Mouse (Mus musculus) myocyte (in vitro differentiated cells): Measurements from ENCODE around the gene Larp6. TPM values are rescaled to one million over a fixed set of nuclear protein-coding genes. Genes with fewer than 3 reads are reported as not detected.
A peak's percentile ranks its signal among the peaks of the same experiment; 100 is the strongest.

Experiments used
- H3K27me3 ChIP-seq: one replicate; pipeline ENCODE4 v1.6.1; 2011; ENCODE audit not compliant: control insufficient read depth, insufficient read depth, insufficient read length
- H3K36me3 ChIP-seq: one replicate; pipeline ENCODE4 v1.6.1; 2011; ENCODE audit not compliant: control insufficient read depth, insufficient read depth
- H3K4me2 ChIP-seq: one replicate; pipeline ENCODE4 v1.6.1; 2011; ENCODE audit warnings: low read depth, control low read depth
- H3K4me3 ChIP-seq: one replicate; pipeline ENCODE4 v1.5.1; 2011; ENCODE audit warnings: mild to moderate bottlenecking, control low read depth, moderate library complexity
- H3K79me2 ChIP-seq: one replicate; pipeline ENCODE4 v1.6.1; 2011; ENCODE audit not compliant: control insufficient read depth, insufficient read depth
- H3ac ChIP-seq: one replicate; pipeline ENCODE4 v1.6.1; 2011; ENCODE audit not compliant: control insufficient read depth, insufficient read length
- CEBPB ChIP-seq: IDR thresholded peaks from 2 replicates; pipeline ENCODE4 v1.6.1; 2011; ENCODE audit warnings: mild to moderate bottlenecking, moderate library complexity; ENCODE audit not compliant: poor library complexity, insufficient read depth, severe bottlenecking
- E2F4 ChIP-seq: IDR thresholded peaks from one replicate; pipeline ENCODE4 v1.6.1; 2011; ENCODE audit warnings: mild to moderate bottlenecking, control low read depth, moderate library complexity; ENCODE audit not compliant: insufficient read depth
- MAX ChIP-seq: IDR thresholded peaks from one replicate; pipeline ENCODE4 v1.6.1; 2011; ENCODE audit warnings: low read depth, mild to moderate bottlenecking, control low read depth
- MYOD1 ChIP-seq, 3 experiments: IDR thresholded peaks; one replicate each; pipeline ENCODE4 v1.6.1; 2011; ENCODE audit warnings: control low read depth in 2 of 3, low read depth in 2 of 3, mild to moderate bottlenecking in 2 of 3, moderate library complexity in 1 of 3; ENCODE audit not compliant: insufficient read length in 2 of 3, control insufficient read depth in 1 of 3
- MYOG ChIP-seq, 3 experiments: IDR thresholded peaks; one replicate each; pipeline ENCODE4 v1.6.1; 2011; ENCODE audit warnings: control low read depth in 2 of 3, low read depth in 2 of 3, mild to moderate bottlenecking in 2 of 3; ENCODE audit not compliant: insufficient read length in 2 of 3, control insufficient read depth in 1 of 3, insufficient read depth in 1 of 3
- POLR2A ChIP-seq: IDR thresholded peaks from one replicate; pipeline ENCODE4 v1.6.1; 2011; ENCODE audit warnings: low read depth, mild to moderate bottlenecking, control low read depth, moderate library complexity; ENCODE audit not compliant: insufficient read length
- POLR2AphosphoS2 ChIP-seq: IDR thresholded peaks from one replicate; pipeline ENCODE4 v1.6.1; 2011; ENCODE audit warnings: low read depth, control low read depth; ENCODE audit not compliant: insufficient read length
- REST ChIP-seq: IDR thresholded peaks from one replicate; pipeline ENCODE4 v1.6.1; 2011; ENCODE audit warnings: mild to moderate bottlenecking, control low read depth, moderate library complexity; ENCODE audit not compliant: insufficient read depth, insufficient read length
- SRF ChIP-seq: IDR thresholded peaks from one replicate; pipeline ENCODE4 v1.6.1; 2011; ENCODE audit warnings: low read depth; ENCODE audit not compliant: control insufficient read depth, insufficient read length
- TCF12 ChIP-seq: IDR thresholded peaks from one replicate; pipeline ENCODE4 v1.6.1; 2011; ENCODE audit warnings: mild to moderate bottlenecking, control low read depth; ENCODE audit not compliant: poor library complexity, insufficient read depth, severe bottlenecking
- USF1 ChIP-seq: IDR thresholded peaks from one replicate; pipeline ENCODE4 v1.6.1; 2011; ENCODE audit warnings: low read depth, mild to moderate bottlenecking, control low read depth, moderate library complexity
- polyA plus RNA-seq: library from polyadenylated mRNA; unstranded; fragments of >200 nt; fragmentation: generic; extraction: Trizol; gene quantifications from one replicate; pipeline ENCODE4 v1.2.1, GENCODE M21; 2012; ENCODE audit warnings: missing spikeins

Larp6 gene
- polyA plus RNA-seq, 1 experiment: 0.83 TPM

GRCm38 (mm10) chr9:60682753-60683152, 30.0 kb upstream of the Larp6 start:
- H3ac ChIP-seq: no peak overlapping the region
- no peak for TF ChIP-seq TCF12
- no peak for TF ChIP-seq MYOG (IDR thresholded peaks at IDR 0.05; ENCODE audit: control insufficient read depth in 1 of 3, insufficient read depth in 1 of 3, insufficient read length in 2 of 3, low read depth in 2 of 3)
- TF ChIP-seq E2F4: no peak
- no peak for TF ChIP-seq MAX
- TF ChIP-seq USF1: no peak
- TF ChIP-seq CEBPB: no peak
- no peak for TF ChIP-seq MYOD1 (IDR thresholded peaks at IDR 0.05; ENCODE audit: control insufficient read depth in 1 of 3, insufficient read length in 2 of 3, low read depth in 2 of 3)
- no peak for TF ChIP-seq POLR2A
- no peak for TF ChIP-seq POLR2AphosphoS2
- no peaks in the 10 kb centered on the region for H3K79me2 ChIP-seq
- no peak overlapping the region for H3K4me2 ChIP-seq
- H3K4me3 ChIP-seq: no peak overlapping the region
- H3K27me3 ChIP-seq: no peaks in the 10 kb centered on the region
- H3K36me3 ChIP-seq: peaks cover 12% of the 10 kb centered on the region

GRCm38 (mm10) chr9:60687415-60687814, 25.4 kb upstream of the Larp6 start:
- Histone ChIP-seq H3ac (no peak overlapping the region), H3K79me2 (no peaks in the 10 kb centered on the region), H3K4me3 (peak overlapping the region; percentile 61), H3K4me2 (peak overlapping the region; percentile 93), H3K27me3 (no peaks in the 10 kb centered on the region), H3K36me3 (peaks cover 12% of the 10 kb centered on the region)
- TF ChIP-seq CEBPB (no peak), SRF (no peak), E2F4 (no peak)

GRCm38 (mm10) chr9:60687891-60688324, 24.9 kb upstream of the Larp6 start, which contains the start of gene Lrrc49:
Gene Lrrc49, minus strand, starts transcription at chr9:60688158.
- Histone ChIP-seq H3ac (no peak within 1 kb of the TSS), H3K4me2 (peak within 1 kb of the TSS; percentile 93), H3K27me3 (no peaks in the 10 kb centered on the region), H3K4me3 (peak within 1 kb of the TSS; percentile 61), H3K36me3 (peaks cover 12% of the 10 kb centered on the region), H3K79me2 (no peaks in the 10 kb centered on the region)
- TF ChIP-seq E2F4 (peak; percentile 99), TCF12 (no peak)

- H3K27me3 ChIP-seq: no peaks in the 10 kb centered on the region
- peak overlapping the region; percentile 7 for H3K4me3 ChIP-seq
- peak overlapping the region; percentile 77 for H3K4me2 ChIP-seq
- no peak overlapping the region for H3ac ChIP-seq
- no peaks in the 10 kb centered on the region for H3K36me3 ChIP-seq
- TF ChIP-seq MYOD1 (IDR thresholded peaks at IDR 0.05; ENCODE audit: control insufficient read depth in 1 of 3, insufficient read length in 2 of 3, low read depth in 2 of 3): peak in 1 of 3 experiments; percentile 46
- no peak for TF ChIP-seq E2F4
- 0 out of 2 replicates have a peak, but pooled peaks have one; percentile 27 for TF ChIP-seq CEBPB
- peak; percentile 43 for TF ChIP-seq USF1
- no peak for TF ChIP-seq POLR2AphosphoS2
- peak; percentile 25 for TF ChIP-seq MAX
- TF ChIP-seq REST: no peak
- H3K79me2 ChIP-seq: no peaks in the 10 kb centered on the region
These were observed 20.2 kb upstream of the Larp6 start for GRCm38 (mm10) chr9:60692624-60693023.

GRCm38 (mm10) chr9:60693986-60694385, 18.8 kb upstream of the Larp6 start:
- TF ChIP-seq REST (no peak), TCF12 (no peak)
- Histone ChIP-seq H3K36me3 (no peaks in the 10 kb centered on the region), H3K4me2 (no peak overlapping the region), H3K79me2 (no peaks in the 10 kb centered on the region), H3K4me3 (no peak overlapping the region), H3ac (no peak overlapping the region), H3K27me3 (no peaks in the 10 kb centered on the region)

- H3K4me3 ChIP-seq: no peak overlapping the region
- no peaks in the 10 kb centered on the region for H3K36me3 ChIP-seq
- no peaks in the 10 kb centered on the region for H3K27me3 ChIP-seq
- no peaks in the 10 kb centered on the region for H3K79me2 ChIP-seq
- H3K4me2 ChIP-seq: no peak overlapping the region
- TF ChIP-seq MYOD1 (IDR thresholded peaks at IDR 0.05; ENCODE audit: control insufficient read depth in 1 of 3, insufficient read length in 2 of 3, low read depth in 2 of 3): no peak
- no peak overlapping the region for H3ac ChIP-seq
These were observed 16.4 kb upstream of the Larp6 start for GRCm38 (mm10) chr9:60696271-60696985.
